Mouse (Mus musculus) neural tube, embryonic 15.5 days (tissue): Measurements from ENCODE around the gene Sh3glb1. TPM values are rescaled to one million over a fixed set of nuclear protein-coding genes. Genes with fewer than 3 reads are reported as not detected.
A peak's percentile ranks its signal among the peaks of the same experiment; 100 is the strongest.
"Not testable (repeated sequence)": the region's sequence is repeated elsewhere in the genome, so short reads cannot be mapped to it uniquely, and the experiment has no call there.

Experiments used
- ATAC-seq: fragments of 200-750 bp; cut with Nextera tagmentation; 2 replicates; pipeline ENCODE4 v1.8.0; 2017; ENCODE audit warnings: mild to moderate bottlenecking, moderate TSS enrichment, moderate library complexity; ENCODE audit not compliant: low FRiP score
- H3K27ac ChIP-seq: fragments of 300-500 bp; sonication (generic); replicated peaks from 2 replicates; pipeline ENCODE4 v1.5.1; 2015; ENCODE audit warnings: mild to moderate bottlenecking, inconsistent platforms
- H3K27me3 ChIP-seq: fragments of 300-500 bp; sonication (generic); replicated peaks from 2 replicates; pipeline ENCODE4 v1.6.1; 2015; ENCODE audit warnings: inconsistent platforms
- H3K36me3 ChIP-seq: fragments of 300-500 bp; sonication (generic); 2 replicates; pipeline ENCODE4 v1.6.1; 2015; ENCODE audit warnings: inconsistent platforms
- H3K4me1 ChIP-seq: fragments of 300-500 bp; sonication (generic); 2 replicates; pipeline ENCODE4 v1.6.1; 2015; ENCODE audit warnings: inconsistent platforms
- H3K4me2 ChIP-seq: fragments of 300-500 bp; sonication (generic); 2 replicates; pipeline ENCODE4 v1.6.1; 2015; ENCODE audit warnings: inconsistent platforms, mild to moderate bottlenecking, moderate library complexity
- H3K4me3 ChIP-seq: fragments of 300-500 bp; sonication (generic); replicated peaks from 2 replicates; pipeline ENCODE4 v1.5.1; 2015; ENCODE audit warnings: mild to moderate bottlenecking, inconsistent platforms
- H3K9ac ChIP-seq: fragments of 300-500 bp; sonication (generic); replicated peaks from 2 replicates; pipeline ENCODE4 v1.6.1; 2015; ENCODE audit warnings: mild to moderate bottlenecking, inconsistent platforms
- H3K9me3 ChIP-seq: fragments of 300-500 bp; sonication (generic); replicated peaks from 2 replicates; pipeline ENCODE4 v1.6.1; 2016; ENCODE audit warnings: inconsistent platforms
- WGBS: fragments of 180-500 bp; shearing (Covaris S2); methylation state at CpG from one replicate; pipeline ENCODE4 v1.1.7; 2015; ENCODE audit warnings: mixed read lengths; 5-methylcytosine and 5-hydroxymethylcytosine counted together
- polyA plus RNA-seq: library from polyadenylated mRNA; unstranded; fragments of >200 nt; fragmentation: Nextera tagmentation; extraction: Ambion mirVana; gene quantifications from 2 replicates; pipeline ENCODE4 v1.2.1, GENCODE M21; 2015

Gene Sh3glb1
- polyA plus RNA-seq = 114 TPM in 2 replicates

GRCm38 (mm10) chr3:144719901-144720747, at the start of gene Sh3glb1:
TSS of gene Sh3glb1 (minus strand) at chr3:144720335.
- under 1% methylated on average over 64 of the region's 98 CpGs for whole genome bisulfite sequencing
- no peaks in the 10 kb centered on the region for H3K27me3 ChIP-seq
- peak; percentile 93 for ATAC-seq

GRCm38 (mm10) chr3:144765161-144765560, 45.0 kb upstream of the Sh3glb1 start:
- Histone ChIP-seq H3K27ac (no peak overlapping the region), H3K4me3 (no peak overlapping the region), H3K36me3 (no peaks in the 10 kb centered on the region), H3K9ac (no peak overlapping the region), H3K9me3 (no peaks in the 10 kb centered on the region), H3K27me3 (no peaks in the 10 kb centered on the region), H3K4me1 (no peaks in the 10 kb centered on the region), H3K4me2 (no peak overlapping the region)
- WGBS = 88% methylated on average over 4 of the region's 4 CpGs
- no peak for ATAC-seq

More at GRCm38 (mm10) chr3:144719901-144720747, at the start of gene Sh3glb1:
- no peaks in the 10 kb centered on the region for H3K36me3 ChIP-seq
- peak within 1 kb of the TSS; percentile 99 for H3K27ac ChIP-seq
- no peaks in the 10 kb centered on the region for H3K9me3 ChIP-seq
- H3K4me1 ChIP-seq = peaks cover 27% of the 10 kb centered on the region
- peak within 1 kb of the TSS; percentile 90 for H3K4me3 ChIP-seq
- H3K9ac ChIP-seq = peak within 1 kb of the TSS; percentile 91
- H3K4me2 ChIP-seq = peak within 1 kb of the TSS; percentile 81

- Histone ChIP-seq H3K4me3 (no peak overlapping the region), H3K36me3 (no peaks in the 10 kb centered on the region), H3K27me3 (no peaks in the 10 kb centered on the region), H3K4me1 (no peaks in the 10 kb centered on the region), H3K9ac (no peak overlapping the region), H3K9me3 (no peaks in the 10 kb centered on the region), H3K4me2 (no peak overlapping the region), H3K27ac (no peak overlapping the region)
- no peak for ATAC-seq
- 13% methylated on average over 6 of the region's 6 CpGs for WGBS
These were observed 41.3 kb upstream of the Sh3glb1 start for GRCm38 (mm10) chr3:144761454-144761853.

- H3K9me3 ChIP-seq = no peaks in the 10 kb centered on the region
- no peak within 1 kb of the TSS for H3K4me2 ChIP-seq
- H3K4me3 ChIP-seq = no peak within 1 kb of the TSS
- no peaks in the 10 kb centered on the region for H3K4me1 ChIP-seq
- ATAC-seq = no peak
- no peak within 1 kb of the TSS for H3K27ac ChIP-seq
- H3K9ac ChIP-seq = no peak within 1 kb of the TSS
- WGBS = 52% methylated on average over 10 of the region's 11 CpGs
- H3K27me3 ChIP-seq = no peaks in the 10 kb centered on the region
- no peaks in the 10 kb centered on the region for H3K36me3 ChIP-seq
These were observed 40.6 kb upstream of the Sh3glb1 start, which contains the start of gene Clca3a1 for GRCm38 (mm10) chr3:144760592-144761309. TSS of gene Clca3a1 (minus strand) at chr3:144760977.

GRCm38 (mm10) chr3:144759719-144760118, 39.6 kb upstream of the Sh3glb1 start:
- H3K9ac ChIP-seq = no peak overlapping the region
- H3K4me1 ChIP-seq = no peaks in the 10 kb centered on the region
- no peak overlapping the region for H3K4me3 ChIP-seq
- H3K27ac ChIP-seq = no peak overlapping the region
- H3K9me3 ChIP-seq = no peaks in the 10 kb centered on the region
- H3K4me2 ChIP-seq = no peak overlapping the region
- no peak for ATAC-seq
- H3K36me3 ChIP-seq = no peaks in the 10 kb centered on the region
- 91% methylated on average over 3 of the region's 3 CpGs for WGBS
- H3K27me3 ChIP-seq = no peaks in the 10 kb centered on the region

- H3K9ac ChIP-seq, H3K4me1 ChIP-seq, H3K27ac ChIP-seq, H3K36me3 ChIP-seq, H3K9me3 ChIP-seq, ATAC-seq, H3K27me3 ChIP-seq, H3K4me3 ChIP-seq, H3K4me2 ChIP-seq: not testable (repeated sequence)
- WGBS = 81% methylated on average over 8 of the region's 8 CpGs
These were observed 36.0 kb upstream of the Sh3glb1 start for GRCm38 (mm10) chr3:144756103-144756502.

DNA sequence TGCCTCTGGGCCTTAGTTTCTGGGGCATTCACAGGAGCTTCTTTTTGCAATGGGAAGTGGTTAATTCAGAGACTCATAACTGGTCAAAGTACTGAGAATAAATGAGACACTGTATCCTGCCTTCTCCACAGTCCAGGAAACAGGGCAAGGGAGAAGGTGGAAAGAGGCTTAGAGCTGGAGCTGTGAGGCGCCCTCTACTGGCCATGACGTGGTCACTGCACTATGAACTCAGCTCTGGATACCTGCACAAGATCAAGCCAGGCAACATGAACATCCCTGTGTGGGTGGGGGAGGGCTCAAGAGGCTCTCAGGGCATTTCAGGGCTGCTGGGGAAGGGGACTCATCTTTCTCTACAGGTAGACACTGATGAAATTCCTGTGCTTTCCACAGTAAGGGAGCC, 33.0 kb upstream of the Sh3glb1 start:
- Histone ChIP-seq H3K27ac (no peak overlapping the region), H3K9me3 (no peaks in the 10 kb centered on the region), H3K4me2 (no peak overlapping the region), H3K36me3 (no peaks in the 10 kb centered on the region), H3K4me1 (no peaks in the 10 kb centered on the region), H3K9ac (no peak overlapping the region), H3K27me3 (no peaks in the 10 kb centered on the region), H3K4me3 (no peak overlapping the region)
- ATAC-seq = no peak
- 5% methylated on average over 2 of the region's 2 CpGs for WGBS

DNA sequence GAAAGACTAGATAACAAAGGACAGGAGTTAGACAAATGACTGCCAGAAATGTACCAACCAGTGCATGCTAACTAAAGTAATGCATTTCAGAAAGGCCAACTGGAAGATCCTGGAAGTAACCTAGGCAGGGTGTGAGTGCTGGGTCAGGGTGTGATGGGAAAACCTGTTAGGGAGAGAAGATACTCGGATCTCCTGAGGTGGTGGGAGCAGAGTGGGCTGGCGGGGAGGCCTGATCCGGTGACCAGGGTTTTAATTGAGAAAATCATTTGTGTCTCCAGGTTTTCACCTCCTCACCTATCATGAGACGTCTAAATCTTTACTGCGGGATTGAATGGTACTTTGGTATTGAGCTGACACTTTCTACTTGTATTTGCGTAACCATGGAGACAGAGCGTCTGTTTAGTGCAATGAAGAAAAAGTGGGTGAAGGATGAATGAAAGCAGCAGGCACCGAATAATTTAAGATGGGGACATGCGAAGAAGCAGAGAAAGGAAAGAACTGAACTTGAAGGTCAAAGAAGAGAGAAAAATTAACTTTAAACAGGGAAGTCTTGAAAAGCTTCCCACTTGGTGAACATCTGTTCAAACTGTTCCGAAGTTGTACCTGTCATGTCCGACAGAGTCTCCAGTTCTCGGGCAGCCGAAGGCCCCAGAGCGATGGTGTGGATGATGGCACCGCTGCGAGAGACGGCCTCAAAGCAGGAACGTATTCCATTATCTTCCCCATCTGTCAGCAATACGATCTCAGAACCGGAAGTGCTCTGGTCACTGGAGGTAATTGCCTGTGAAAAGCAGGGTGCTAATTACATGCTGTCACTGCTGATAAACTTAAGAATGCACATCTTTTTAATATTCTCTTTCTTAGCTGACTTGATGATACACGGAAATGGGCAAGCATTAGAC, 29.2 kb upstream of the Sh3glb1 start:
- peak overlapping the region; percentile 29; the same call in 1 of the 2 replicates for H3K4me2 ChIP-seq

GRCm38 (mm10) chr3:144747706-144748105, 27.6 kb upstream of the Sh3glb1 start:
- ATAC-seq, H3K4me3 ChIP-seq, H3K9me3 ChIP-seq, H3K36me3 ChIP-seq, H3K27me3 ChIP-seq, H3K4me1 ChIP-seq, H3K9ac ChIP-seq, H3K4me2 ChIP-seq, H3K27ac ChIP-seq: not testable (repeated sequence)
- WGBS = 13% methylated on average over 3 of the region's 3 CpGs

More for the DNA sequence above, 29.2 kb upstream of the Sh3glb1 start:
- H3K27ac ChIP-seq, H3K9me3 ChIP-seq, H3K27me3 ChIP-seq, ATAC-seq, H3K4me3 ChIP-seq, H3K36me3 ChIP-seq, H3K4me1 ChIP-seq, H3K9ac ChIP-seq: not testable (repeated sequence)
- WGBS = 46% methylated on average over 20 of the region's 21 CpGs

DNA sequence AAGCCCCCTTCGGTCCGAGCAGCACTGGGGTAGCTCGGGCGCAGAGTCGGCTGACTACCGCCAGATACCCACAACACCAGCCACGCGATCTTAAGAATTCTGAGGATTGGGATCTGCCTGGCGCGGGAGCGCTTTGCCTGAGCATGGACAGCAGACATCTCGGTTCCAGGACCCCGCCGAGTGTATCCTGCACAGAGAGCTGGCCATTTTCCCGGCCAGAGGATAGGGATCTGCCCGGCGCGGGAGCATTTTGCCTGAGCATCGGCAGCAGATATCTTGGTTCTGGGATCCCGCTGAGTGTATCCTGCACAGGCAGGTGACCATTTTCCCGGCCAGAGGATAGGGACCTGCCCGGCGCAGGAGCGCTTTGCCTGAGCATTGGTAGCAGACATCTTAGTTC, 18.3 kb upstream of the Sh3glb1 start:
- WGBS = 82% methylated on average over 24 of the region's 24 CpGs
- not testable (repeated sequence) for H3K4me1 ChIP-seq, H3K9ac ChIP-seq, H3K27me3 ChIP-seq, H3K4me2 ChIP-seq, H3K9me3 ChIP-seq, ATAC-seq, H3K4me3 ChIP-seq, H3K36me3 ChIP-seq, H3K27ac ChIP-seq

GRCm38 (mm10) chr3:144736831-144737230, 16.7 kb upstream of the Sh3glb1 start:
- H3K4me2 ChIP-seq = no peak overlapping the region
- H3K4me3 ChIP-seq = no peak overlapping the region
- 31% methylated on average over 9 of the region's 9 CpGs for WGBS
- H3K4me1 ChIP-seq = no peaks in the 10 kb centered on the region
- H3K36me3 ChIP-seq = no peaks in the 10 kb centered on the region
- no peak for ATAC-seq
- H3K9me3 ChIP-seq = no peaks in the 10 kb centered on the region
- no peaks in the 10 kb centered on the region for H3K27me3 ChIP-seq
- H3K9ac ChIP-seq = no peak overlapping the region
- no peak overlapping the region for H3K27ac ChIP-seq
